Mouse (Mus musculus) bone marrow, adult 2 months (tissue): ENCODE results near the gene Fbxo36.

Experiments
- CTCF ChIP-seq: fragments of 200-500 bp; IDR thresholded peaks from 2 replicates; pipeline ENCODE4 v1.5.1; 2011; ENCODE audit warnings: low read length, control low read depth; ENCODE audit not compliant: control insufficient read depth, insufficient read depth
- POLR2A ChIP-seq: fragments of 200-500 bp; IDR thresholded peaks from 2 replicates; pipeline ENCODE4 v1.6.1; 2011; ENCODE audit warnings: low read depth, mild to moderate bottlenecking, control low read depth, low read length, borderline replicate concordance; ENCODE audit not compliant: control insufficient read depth

DNA sequence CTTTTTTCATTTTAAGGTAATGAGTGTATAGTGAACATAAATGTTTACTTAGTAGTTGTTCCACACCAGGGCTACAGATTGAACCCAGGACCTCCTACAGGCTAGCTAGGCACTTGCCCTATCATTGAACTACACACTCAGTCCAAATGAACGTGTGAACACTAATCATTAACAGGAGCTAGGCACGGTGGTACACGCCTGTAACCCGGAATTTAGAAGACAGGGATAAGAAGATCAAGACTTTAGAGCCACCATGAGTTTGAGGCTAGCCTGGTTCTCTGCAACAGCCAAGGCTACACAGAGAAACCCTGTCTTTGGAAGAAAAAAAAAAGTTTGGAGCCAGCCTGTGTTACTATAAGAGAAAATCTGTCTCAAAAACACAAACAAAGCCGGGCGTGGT, 20.0 kb downstream of the Fbxo36 start:
- TF ChIP-seq CTCF, result no peak
- no peak for TF ChIP-seq POLR2A
